Mouse (Mus musculus) G1E-ER4 (cell line): ENCODE measurements around the gene Col4a4. TPM values are rescaled to one million over a fixed set of nuclear protein-coding genes. Genes with fewer than 3 reads are reported as not detected.

Experiments used
- GATA1 ChIP-seq: IDR thresholded peaks from one replicate; pipeline ENCODE4 v1.8.0; 2012; ENCODE audit warnings: low read length, inconsistent platforms
- polyA plus RNA-seq: library from polyadenylated mRNA; stranded (reverse); fragments of >175 nt; gene quantifications from 2 replicates; pipeline ENCODE4 v1.2.3, GENCODE M21; 2012

The Col4a4 gene
- polyA plus RNA-seq, 1 experiment, result 0.01 TPM

DNA sequence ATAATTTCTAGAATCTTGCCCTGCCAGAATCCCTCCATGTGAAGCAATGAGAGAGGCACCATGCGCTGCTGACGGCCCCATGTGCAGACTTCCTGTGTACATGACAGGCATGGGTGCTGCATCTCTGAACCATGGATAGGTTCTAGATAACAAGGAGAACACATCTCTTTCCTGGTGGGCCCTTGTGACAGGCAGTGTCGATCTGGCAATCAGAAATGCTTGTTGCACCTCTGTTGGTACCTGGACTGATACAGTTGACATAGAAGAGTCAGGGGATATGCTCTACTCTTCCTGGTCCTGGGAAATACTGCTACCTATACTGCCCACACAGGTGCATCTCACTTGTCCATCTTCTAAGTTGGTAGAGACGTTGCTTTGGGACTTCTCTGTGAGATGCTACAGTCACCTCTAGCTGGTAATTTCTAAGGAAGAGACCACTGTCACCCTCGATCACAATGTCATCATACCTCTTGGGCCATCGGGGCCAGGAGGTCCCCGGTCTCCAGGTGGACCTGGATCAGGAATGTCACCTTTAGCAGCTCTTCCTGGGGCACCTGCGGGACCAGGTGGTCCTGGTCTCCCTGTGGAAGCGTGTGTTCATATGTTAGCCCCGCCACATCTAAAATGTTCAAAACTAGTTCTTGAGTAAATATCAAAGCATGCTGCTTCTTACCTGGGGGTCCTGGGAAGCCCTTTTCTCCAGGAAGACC, 116.0 kb downstream of the Col4a4 start:
- no peak for TF ChIP-seq GATA1

DNA sequence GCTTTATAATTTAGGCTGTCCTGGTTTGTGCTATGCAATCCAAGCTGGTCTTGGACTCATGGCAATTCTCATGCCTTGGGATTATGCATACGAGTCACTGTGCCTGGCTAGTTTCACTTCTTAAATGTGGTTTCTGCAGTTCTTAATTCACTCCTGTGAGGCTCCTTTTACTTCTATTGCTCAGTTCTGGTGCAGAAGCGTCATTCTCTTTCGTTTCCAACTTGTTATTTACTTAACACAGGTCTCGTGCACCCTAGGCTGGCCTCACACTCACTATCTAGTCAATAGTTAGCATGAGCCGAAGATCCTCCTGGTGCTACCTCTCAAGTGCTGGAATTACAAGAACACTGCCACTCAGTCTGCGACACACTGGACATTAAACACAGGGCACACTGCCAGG, 117.8 kb downstream of the Col4a4 start:
- TF ChIP-seq GATA1, result no peak

DNA sequence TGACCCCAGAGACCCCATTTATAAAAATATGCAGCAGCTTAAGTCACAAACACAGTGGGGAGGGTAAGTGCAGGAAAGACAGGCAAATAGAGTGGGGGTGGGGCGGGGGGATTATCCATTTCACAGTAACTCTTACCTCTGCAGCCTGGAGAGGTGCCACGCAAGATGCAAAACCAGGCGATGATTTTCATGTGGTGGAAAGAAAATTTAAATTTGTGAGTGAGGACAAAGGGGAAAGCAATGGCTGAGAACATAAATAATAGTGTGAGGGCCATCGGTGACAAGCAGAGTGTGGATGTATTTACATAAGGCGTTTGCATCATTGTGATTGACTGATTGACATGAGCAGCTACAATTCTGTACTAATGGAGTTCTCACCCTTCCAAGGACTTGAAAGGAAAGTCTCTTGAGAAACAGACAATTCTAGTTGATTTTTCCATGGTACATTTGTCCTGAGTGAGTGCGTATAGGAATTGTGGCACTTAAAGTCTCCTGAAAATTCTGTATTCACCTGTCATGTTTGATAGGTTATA, 121.3 kb downstream of the Col4a4 start:
- TF ChIP-seq GATA1, result no peak

DNA sequence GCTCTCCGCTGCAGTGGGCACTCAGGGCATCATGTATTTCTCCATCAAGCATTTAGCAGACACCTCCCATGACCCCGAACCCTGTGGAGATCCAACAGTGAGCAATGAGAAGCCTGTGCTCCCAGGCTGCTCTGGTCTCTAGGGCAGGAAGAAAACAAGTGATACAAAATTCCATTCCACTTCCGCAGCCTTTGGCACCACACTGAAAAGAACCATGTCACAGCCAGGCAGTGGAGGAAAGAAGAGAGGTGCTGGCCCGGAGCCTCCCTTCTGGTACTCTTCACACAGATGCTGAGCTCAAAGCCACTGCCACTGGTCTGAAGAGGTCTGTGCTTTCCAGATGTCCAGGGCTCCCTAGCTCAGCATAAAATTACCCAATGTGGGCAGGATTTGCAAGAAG, 125.6 kb downstream of the Col4a4 start:
- TF ChIP-seq GATA1, result no peak

DNA sequence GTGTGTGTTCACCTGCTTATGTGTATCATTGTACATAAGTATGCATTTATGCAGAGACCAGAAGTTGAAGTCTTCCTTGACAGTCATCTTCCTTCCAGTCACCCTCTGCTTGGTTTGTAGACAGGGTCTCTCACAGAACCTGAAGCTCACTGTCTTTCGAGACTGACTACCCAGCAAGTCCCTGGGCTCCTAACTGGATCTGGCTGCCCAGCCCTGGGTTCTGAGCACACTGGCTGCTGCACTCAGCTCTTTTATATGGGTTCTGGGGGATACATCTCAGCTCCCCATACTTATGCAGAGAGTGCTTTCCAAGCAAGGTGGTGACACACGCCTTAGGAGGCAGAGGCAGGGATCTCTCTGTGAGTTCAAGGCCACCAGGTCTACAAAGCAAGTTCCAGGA, 126.7 kb downstream of the Col4a4 start:
- no peak for TF ChIP-seq GATA1

DNA sequence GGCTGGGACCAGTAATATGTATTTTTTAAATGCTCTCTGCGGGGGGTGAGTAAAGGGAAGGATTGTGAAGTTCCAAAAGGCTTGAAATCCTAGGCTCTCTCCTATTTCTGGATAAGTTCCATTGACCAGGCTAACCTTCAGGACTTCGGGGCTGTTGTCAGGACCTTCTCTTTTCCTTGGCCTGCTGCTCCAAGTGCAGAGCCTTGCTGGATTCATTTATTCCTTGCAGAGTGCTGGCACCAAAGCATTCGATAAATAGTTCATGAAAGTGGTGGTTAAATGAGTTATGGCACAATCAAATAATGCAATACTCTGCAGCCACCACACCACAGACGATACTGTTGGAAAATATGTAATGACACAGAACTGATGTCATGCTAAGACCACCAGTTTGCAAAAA, 127.3 kb downstream of the Col4a4 start:
- TF ChIP-seq GATA1, result no peak

DNA sequence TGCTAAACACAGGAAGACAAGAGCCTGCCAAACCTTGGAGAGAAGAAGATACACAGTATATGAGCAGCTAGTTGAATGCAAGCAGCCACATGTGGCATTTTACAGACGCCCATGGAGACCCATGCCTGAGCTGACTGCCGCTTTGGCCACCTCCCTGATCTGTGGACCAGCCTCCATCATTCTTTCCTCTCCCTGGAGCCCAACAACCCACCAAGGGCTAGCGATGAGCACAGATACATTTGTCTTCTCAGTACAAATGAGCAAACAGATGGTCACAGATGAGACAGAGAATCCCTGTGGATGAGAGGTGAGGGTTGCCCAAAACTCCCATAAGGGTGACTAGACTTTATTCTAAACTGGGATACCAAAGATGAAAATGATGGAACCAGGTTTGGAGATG, 132.6 kb downstream of the Col4a4 start:
- no peak for TF ChIP-seq GATA1

DNA sequence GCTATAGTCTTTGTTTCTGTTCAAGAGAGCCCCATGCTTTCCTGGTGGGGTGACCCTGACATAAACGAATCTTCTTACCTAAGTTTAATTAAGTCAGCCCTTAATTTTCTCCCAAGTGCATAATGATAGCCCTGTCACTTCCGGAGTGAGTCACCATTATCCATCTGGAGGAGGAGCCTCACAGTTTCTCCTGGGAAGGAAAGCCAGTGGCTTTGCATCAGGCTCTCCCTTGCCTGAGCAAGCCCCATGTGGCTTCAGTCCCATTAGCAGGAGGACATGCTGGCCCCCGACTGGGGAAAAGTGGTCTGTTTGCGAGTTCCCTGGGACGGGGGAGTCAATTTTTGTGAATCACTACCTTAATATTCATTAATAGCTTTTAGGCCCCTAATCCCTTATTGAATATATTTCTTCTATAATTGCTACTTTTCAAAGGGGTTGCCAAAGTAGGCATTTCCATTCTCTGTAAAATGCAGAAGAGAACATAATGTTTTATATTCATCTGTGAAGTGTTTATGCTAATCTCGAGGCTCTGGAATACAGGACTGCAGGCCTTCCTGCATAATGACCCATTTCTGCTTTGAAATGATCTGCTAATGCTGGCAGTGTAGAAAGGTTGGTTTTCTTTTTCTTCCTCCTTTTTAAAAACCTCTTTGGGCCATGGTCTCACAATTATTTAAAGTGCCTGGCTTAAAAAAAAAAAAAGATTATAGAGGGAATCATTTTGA, 134.6 kb downstream of the Col4a4 start:
- TF ChIP-seq GATA1, result no peak

DNA sequence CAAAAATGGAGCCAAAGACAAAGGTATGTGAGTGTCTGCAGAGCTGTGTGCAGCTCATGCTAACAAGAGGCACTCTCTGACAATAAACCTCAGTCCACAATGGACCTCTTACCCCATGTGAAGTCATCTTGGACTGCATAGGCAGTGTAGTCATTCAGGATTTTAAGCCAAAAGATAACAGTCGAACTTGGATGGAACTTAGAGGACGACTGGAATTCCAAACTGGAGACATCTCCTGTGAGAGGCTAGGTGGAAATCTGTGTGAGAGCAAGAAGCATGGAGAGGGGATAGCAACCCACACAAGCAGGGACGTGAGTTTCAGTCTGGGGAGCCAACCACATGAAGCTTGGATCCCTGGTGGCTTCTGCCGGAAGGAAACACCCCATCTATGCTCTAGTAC, 136.8 kb downstream of the Col4a4 start:
- TF ChIP-seq GATA1, result no peak

DNA sequence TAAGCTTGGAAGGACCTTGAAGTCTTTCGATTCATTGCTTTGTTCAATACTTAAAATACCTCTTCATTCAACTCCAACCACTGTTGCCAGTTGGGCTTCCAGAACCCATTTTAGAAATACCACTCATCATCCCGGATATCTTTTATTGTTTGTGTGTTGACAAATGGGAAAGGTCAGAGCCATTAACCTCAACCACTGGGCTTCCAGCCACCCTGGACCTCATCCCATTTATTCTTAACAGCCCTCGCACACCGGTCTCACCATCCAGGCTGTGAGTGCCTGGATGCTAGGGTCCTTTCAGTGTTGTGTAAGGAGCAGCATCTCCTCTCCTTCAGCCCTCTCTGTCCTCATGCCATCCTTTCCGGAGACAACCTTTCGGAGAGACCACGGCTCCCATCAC, 140.6 kb downstream of the Col4a4 start:
- TF ChIP-seq GATA1, result no peak

DNA sequence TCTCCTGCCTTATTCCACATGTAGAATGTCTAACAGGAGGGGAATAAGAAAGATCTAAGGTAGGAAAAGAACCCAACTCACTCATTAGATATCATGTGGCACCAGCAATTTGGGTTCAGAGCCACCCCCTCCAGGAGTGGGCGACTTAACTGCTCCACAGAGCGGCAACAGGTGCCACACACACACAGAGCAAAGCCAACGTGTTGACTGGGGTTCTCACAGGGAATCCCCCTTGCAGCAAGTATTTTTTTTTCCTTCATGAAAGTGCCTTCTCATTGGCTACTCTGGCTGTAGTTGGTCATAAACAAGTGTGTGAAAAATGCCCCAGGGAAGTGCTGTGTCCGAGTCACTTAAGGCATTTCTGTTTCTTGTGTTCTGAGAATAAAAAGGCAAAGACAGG, 143.1 kb downstream of the Col4a4 start:
- TF ChIP-seq GATA1, result no peak

DNA sequence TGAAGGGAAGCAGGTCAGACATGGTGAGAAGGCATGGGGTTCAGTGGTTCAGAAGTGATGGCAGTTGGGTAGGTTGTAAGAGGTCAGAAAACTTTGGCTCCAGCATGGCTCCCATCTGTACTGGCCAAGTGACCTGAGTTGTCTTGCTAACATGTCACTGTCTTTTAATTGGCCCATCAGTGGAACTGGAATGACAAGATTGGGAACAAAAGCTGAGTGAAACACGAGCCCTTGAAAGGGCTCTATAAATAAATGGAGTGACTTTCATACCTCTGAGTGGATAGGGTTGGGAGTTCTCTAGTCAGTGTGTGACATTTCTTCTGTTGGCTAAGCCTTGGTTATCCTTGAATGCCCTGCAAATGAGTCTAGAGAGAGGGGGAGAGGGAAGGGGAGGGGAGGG, 146.5 kb downstream of the Col4a4 start:
- TF ChIP-seq GATA1, result no peak

DNA sequence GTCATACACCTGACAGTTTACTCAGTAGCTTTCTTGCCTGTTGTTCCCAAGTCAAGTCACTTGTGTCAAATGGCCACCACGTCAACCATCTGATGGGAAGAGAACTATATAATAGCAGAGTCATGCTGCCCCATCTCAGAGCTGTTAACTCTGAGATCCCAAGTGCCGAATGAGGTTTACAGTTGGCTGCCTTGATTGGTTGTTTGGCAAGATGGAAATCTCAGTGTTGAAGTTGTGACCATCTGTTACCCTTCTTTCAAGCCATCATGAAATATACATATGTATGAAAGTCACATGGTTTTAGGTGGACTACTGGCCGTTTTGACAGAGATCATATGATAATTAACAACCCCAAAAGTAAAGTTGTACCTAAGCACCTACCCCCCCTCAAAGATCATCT, 149.4 kb downstream of the Col4a4 start:
- TF ChIP-seq GATA1, result no peak

DNA sequence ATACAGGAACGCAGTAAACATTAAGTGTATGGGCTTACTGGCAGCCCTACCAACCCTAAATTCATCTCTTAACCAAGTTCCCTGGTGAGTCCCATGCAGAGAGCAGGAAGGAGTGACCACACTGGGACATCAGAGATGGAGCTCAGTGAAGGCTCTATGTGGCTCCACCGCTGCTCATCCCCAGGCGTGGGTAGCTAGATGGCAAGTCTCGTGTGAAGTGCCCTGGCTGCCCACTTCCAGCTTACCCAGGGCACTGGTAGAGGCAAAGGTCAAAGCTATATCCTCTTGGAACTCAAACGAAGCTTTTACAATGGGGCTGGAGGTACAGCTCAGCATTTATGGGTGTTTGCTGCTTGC, 153.0 kb downstream of the Col4a4 start:
- TF ChIP-seq GATA1, result no peak

DNA sequence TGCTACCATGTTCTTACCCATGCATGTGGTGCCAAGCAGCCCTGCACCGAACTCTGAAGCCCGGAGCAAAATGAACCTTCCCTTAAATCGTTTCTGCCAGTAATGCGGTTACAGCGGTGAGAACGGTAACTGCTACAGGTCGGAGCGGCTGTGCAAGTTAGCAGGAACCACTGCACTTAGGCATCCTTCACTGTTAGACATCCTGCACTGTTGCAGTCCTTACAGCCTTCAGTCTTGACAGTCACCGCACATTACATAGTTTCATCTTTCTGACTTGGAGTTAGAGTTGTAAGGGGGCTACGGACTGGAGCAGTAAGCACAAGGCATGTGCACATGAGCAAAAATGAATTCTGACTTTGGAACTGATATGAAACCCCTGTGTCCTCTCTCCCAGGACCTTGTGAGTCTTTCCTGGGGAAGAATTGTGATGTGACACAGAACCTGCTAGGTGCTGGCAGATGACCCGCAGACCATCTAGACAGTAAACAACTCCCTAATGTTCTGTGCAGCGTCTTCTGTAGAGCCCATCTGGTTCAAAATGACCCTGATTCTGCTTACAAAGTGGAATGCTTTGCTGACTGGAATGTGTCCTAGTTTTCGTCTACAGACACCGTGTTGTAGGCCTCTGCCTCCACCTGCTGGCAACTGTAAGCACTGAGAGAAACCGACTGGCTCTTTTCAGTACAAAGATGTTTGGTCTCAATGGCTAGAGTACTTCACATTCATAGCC, 153.6 kb downstream of the Col4a4 start:
- no peak for TF ChIP-seq GATA1

DNA sequence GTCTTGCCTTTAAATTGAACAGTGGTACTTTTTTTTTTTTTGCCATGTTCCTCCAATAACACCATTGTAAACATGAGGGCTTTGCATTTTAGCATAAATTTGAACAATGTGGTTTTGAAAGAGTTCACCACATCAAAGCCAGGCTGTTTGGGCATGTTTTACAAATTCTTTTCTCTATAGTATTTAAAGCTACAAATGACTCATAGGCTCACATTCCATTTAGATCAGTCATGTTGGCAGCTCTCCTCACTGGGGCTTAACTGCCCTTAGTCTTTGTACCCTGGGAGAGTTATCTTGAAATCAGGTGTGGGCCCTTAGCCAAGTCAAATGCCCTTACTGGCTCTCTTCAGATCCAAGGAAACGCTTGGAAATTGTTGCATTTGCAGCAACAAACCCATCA, 157.6 kb downstream of the Col4a4 start:
- TF ChIP-seq GATA1, result no peak
